Mouse (Mus musculus): ENCODE data around the gene 1700109H08Rik. TPM values are rescaled to one million over a fixed set of nuclear protein-coding genes. Genes with fewer than 3 reads are reported as not detected.

Gene 1700109H08Rik
- polyA plus RNA-seq, 1 experiment: 18.5 TPM

DNA sequence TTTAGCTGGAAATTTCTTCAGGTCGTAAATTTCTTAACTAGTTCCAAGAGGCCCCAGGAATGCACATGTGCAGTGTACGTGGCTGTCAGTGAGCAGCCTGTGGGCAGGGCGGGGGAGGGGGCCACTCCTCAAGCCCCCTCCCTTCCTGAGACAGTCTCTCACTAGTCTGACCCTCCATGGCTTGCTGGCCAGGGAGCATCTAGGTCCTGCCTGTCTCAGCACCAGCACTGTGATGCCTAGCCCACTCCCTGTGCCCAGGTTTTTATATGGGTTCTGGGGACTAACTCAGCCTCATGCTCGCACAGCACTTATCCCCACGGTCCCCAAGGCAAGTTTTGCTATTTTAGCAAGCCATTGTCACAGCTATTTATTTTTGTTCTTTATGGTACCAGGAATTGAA lies 60.9 kb downstream of the 1700109H08Rik start:
- Histone ChIP-seq H3K27me3 (ENCODE audit: control insufficient read depth, insufficient read depth, low read length, poor library complexity, severe bottlenecking) (no peaks in the 10 kb centered on the region), H3K27ac (ENCODE audit: insufficient read depth, low read length) (no peak overlapping the region), H3K4me1 (ENCODE audit: control insufficient read depth, insufficient read depth, low read length) (no peaks in the 10 kb centered on the region), H3K9me3 (replicated peaks; ENCODE audit: control insufficient read depth, insufficient read depth, low read length, poor library complexity, severe bottlenecking) (no peaks in the 10 kb centered on the region), H3K4me3 (ENCODE audit: low read depth, low read length) (no peak overlapping the region), H3K9ac (ENCODE audit: low read depth, poor library complexity, severe bottlenecking) (no peak overlapping the region), H3K36me3 (ENCODE audit: control insufficient read depth, insufficient read depth, low read length, poor library complexity, severe bottlenecking) (peaks cover 4% of the 10 kb centered on the region; the same call in 1 of the 2 replicates)
- TF ChIP-seq POLR2A (IDR thresholded peaks at IDR 0.05; ENCODE audit: insufficient read depth, low read length) (no peak), EP300 (IDR thresholded peaks at IDR 0.05; ENCODE audit: insufficient read depth, low read depth, low read length) (no peak), CTCF (IDR thresholded peaks at IDR 0.05; ENCODE audit: low read depth, low read length) (no peak)

GRCm38 (mm10) chr5:3633315-3633714 lies 61.9 kb downstream of the 1700109H08Rik start:
- Histone ChIP-seq H3K4me1 (ENCODE audit: control insufficient read depth, insufficient read depth, low read length) (no peaks in the 10 kb centered on the region), H3K36me3 (ENCODE audit: control insufficient read depth, insufficient read depth, low read length, poor library complexity, severe bottlenecking) (peaks cover 4% of the 10 kb centered on the region; the same call in 1 of the 2 replicates), H3K4me3 (ENCODE audit: low read depth, low read length) (no peak overlapping the region), H3K9ac (ENCODE audit: low read depth, poor library complexity, severe bottlenecking) (no peak overlapping the region), H3K9me3 (replicated peaks; ENCODE audit: control insufficient read depth, insufficient read depth, low read length, poor library complexity, severe bottlenecking) (no peaks in the 10 kb centered on the region), H3K27me3 (ENCODE audit: control insufficient read depth, insufficient read depth, low read length, poor library complexity, severe bottlenecking) (no peaks in the 10 kb centered on the region), H3K27ac (ENCODE audit: insufficient read depth, low read length) (no peak overlapping the region)
- TF ChIP-seq POLR2A (IDR thresholded peaks at IDR 0.05; ENCODE audit: insufficient read depth, low read length): no peak
- no peak for TF ChIP-seq EP300 (IDR thresholded peaks at IDR 0.05; ENCODE audit: insufficient read depth, low read depth, low read length)
- TF ChIP-seq CTCF (IDR thresholded peaks at IDR 0.05; ENCODE audit: low read depth, low read length): no peak

DNA sequence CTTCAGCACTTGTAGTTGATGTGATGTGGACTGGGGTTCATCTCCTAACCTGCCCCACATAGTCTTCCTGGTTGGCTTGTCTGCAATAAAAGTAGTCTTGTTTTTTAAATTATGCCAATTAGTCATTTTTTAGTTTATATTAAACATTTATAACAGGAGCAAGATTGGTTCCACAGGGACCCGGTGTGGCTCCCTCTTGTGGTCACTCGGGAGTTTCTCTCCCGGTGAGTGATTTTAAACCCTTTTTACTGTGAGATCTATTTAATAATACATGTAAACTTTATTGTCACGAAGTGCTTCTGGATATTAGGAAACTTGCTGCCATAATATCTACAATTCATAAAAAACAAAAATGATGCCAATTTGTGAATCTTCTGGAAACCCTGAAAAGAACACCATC lies 62.6 kb downstream of the 1700109H08Rik start:
- H3K27me3 ChIP-seq (ENCODE audit: control insufficient read depth, insufficient read depth, low read length, poor library complexity, severe bottlenecking): no peaks in the 10 kb centered on the region
- no peaks in the 10 kb centered on the region for H3K4me1 ChIP-seq (ENCODE audit: control insufficient read depth, insufficient read depth, low read length)
- no peak overlapping the region for H3K27ac ChIP-seq (ENCODE audit: insufficient read depth, low read length)
- H3K4me3 ChIP-seq (ENCODE audit: low read depth, low read length): no peak overlapping the region
- H3K9ac ChIP-seq (ENCODE audit: low read depth, poor library complexity, severe bottlenecking): no peak overlapping the region
- H3K9me3 ChIP-seq (replicated peaks; ENCODE audit: control insufficient read depth, insufficient read depth, low read length, poor library complexity, severe bottlenecking): no peaks in the 10 kb centered on the region
- H3K36me3 ChIP-seq (ENCODE audit: control insufficient read depth, insufficient read depth, low read length, poor library complexity, severe bottlenecking): peaks cover 4% of the 10 kb centered on the region; the same call in 1 of the 2 replicates
- no peak for TF ChIP-seq EP300 (IDR thresholded peaks at IDR 0.05; ENCODE audit: insufficient read depth, low read depth, low read length)
- TF ChIP-seq CTCF (IDR thresholded peaks at IDR 0.05; ENCODE audit: low read depth, low read length): peak; percentile 44
- no peak for TF ChIP-seq POLR2A (IDR thresholded peaks at IDR 0.05; ENCODE audit: insufficient read depth, low read length)

Other genes with a start within 250 kb of the 1700109H08Rik start
- 26.7 and 29.0 TPM in 2 replicates for gene Cdk6, start 230.1 kb upstream of the 1700109H08Rik start, polyA plus RNA-seq (2011; ENCODE audit: insufficient read depth, insufficient read length, low read depth, missing spikeins)
- gene Fam133b, start 27.7 kb upstream of the 1700109H08Rik start, polyA plus RNA-seq (2011; ENCODE audit: insufficient read depth, insufficient read length, low read depth, missing spikeins): 49.6 and 51.0 TPM in 2 replicates
- gene Pex1, start 24.5 kb downstream of the 1700109H08Rik start, polyA plus RNA-seq (2011; ENCODE audit: insufficient read depth, insufficient read length, low read depth, missing spikeins): 23.4 and 23.7 TPM in 2 replicates
- 13.9 and 17.6 TPM in 2 replicates for gene Rbm48, start 25.0 kb downstream of the 1700109H08Rik start, polyA plus RNA-seq (2011; ENCODE audit: insufficient read depth, insufficient read length, low read depth, missing spikeins)
- not detected in 2 replicates for gene Tmbim7, start 79.6 kb downstream of the 1700109H08Rik start, polyA plus RNA-seq (2011; ENCODE audit: insufficient read depth, insufficient read length, low read depth, missing spikeins)
- gene Gatad1, start 85.6 kb downstream of the 1700109H08Rik start, polyA plus RNA-seq (2011; ENCODE audit: insufficient read depth, insufficient read length, low read depth, missing spikeins): 146 and 151 TPM in 2 replicates
- gene Ankib1, start 231.4 kb downstream of the 1700109H08Rik start, polyA plus RNA-seq (2011; ENCODE audit: insufficient read depth, insufficient read length, low read depth, missing spikeins): 17.9 and 21.1 TPM in 2 replicates
- 55.6 and 56.1 TPM in 2 replicates for gene Krit1, start 231.6 kb downstream of the 1700109H08Rik start, polyA plus RNA-seq (2011; ENCODE audit: insufficient read depth, insufficient read length, low read depth, missing spikeins)

All from ES-Bruce4 (cell line).